Mouse (Mus musculus) heart, embryonic 15.5 days (tissue): ENCODE results near the gene Olfr573-ps1. TPM values are rescaled to one million over a fixed set of nuclear protein-coding genes. Genes with fewer than 3 reads are reported as not detected.

Experiments
- ATAC-seq: fragments of 200-750 bp; cut with Nextera tagmentation; replicated peaks from 2 replicates; pipeline ENCODE4 v1.8.0; 2017; ENCODE audit warnings: low read depth, moderate TSS enrichment; ENCODE audit not compliant: insufficient number of reproducible peaks, insufficient read depth, low FRiP score
- H3K27ac ChIP-seq: fragments of 300-500 bp; sonication (generic); 2 replicates; pipeline ENCODE4 v1.5.1; 2015; ENCODE audit warnings: mild to moderate bottlenecking, inconsistent platforms
- H3K27me3 ChIP-seq: fragments of 300-500 bp; sonication (generic); 2 replicates; pipeline ENCODE4 v1.6.1; 2015; ENCODE audit warnings: inconsistent platforms
- H3K36me3 ChIP-seq: fragments of 300-500 bp; sonication (generic); 2 replicates; pipeline ENCODE4 v1.6.1; 2015; ENCODE audit warnings: mild to moderate bottlenecking, inconsistent platforms
- H3K4me1 ChIP-seq: fragments of 300-500 bp; sonication (generic); replicated peaks from 2 replicates; pipeline ENCODE4 v1.6.1; 2015; ENCODE audit warnings: inconsistent platforms
- H3K4me2 ChIP-seq: fragments of 300-500 bp; sonication (generic); 2 replicates; pipeline ENCODE4 v1.6.1; 2015; ENCODE audit warnings: inconsistent platforms, mild to moderate bottlenecking, moderate library complexity
- H3K4me3 ChIP-seq: fragments of 300-500 bp; sonication (generic); 2 replicates; pipeline ENCODE4 v1.5.1; 2015; ENCODE audit warnings: mild to moderate bottlenecking, inconsistent platforms
- H3K9ac ChIP-seq: fragments of 300-500 bp; sonication (generic); 2 replicates; pipeline ENCODE4 v1.6.1; 2015; ENCODE audit warnings: mild to moderate bottlenecking, inconsistent platforms
- H3K9me3 ChIP-seq: fragments of 300-500 bp; sonication (generic); replicated peaks from 2 replicates; pipeline ENCODE4 v1.6.1; 2016; ENCODE audit warnings: inconsistent platforms
- WGBS: fragments of 180-500 bp; shearing (Covaris S2); methylation state at CpG from one replicate; pipeline ENCODE4 v1.1.7; 2015; ENCODE audit warnings: mixed read lengths; 5-methylcytosine and 5-hydroxymethylcytosine counted together
- polyA plus RNA-seq: library from polyadenylated mRNA; unstranded; fragments of >200 nt; fragmentation: Nextera tagmentation; extraction: Ambion mirVana; gene quantifications from 2 replicates; pipeline ENCODE4 v1.2.1, GENCODE M21; 2015

Olfr573-ps1 gene
- polyA plus RNA-seq, 1 experiment from 2014 or later: not detected

- Histone ChIP-seq H3K27ac (no peak overlapping the region), H3K9ac (no peak overlapping the region), H3K36me3 (no peaks in the 10 kb centered on the region), H3K4me3 (no peak overlapping the region), H3K4me2 (no peak overlapping the region), H3K4me1 (peaks cover 3% of the 10 kb centered on the region; the same call in 1 of the 2 replicates), H3K27me3 (no peaks in the 10 kb centered on the region), H3K9me3 (no peaks in the 10 kb centered on the region)
- WGBS: 9% methylated on average over 1 of the region's 1 CpGs
- ATAC-seq: no peak
These were observed 22.7 kb downstream of the Olfr573-ps1 start for GRCm38 (mm10) chr7:102919632-102920031.

- no peak for ATAC-seq
- peaks cover 3% of the 10 kb centered on the region; the same call in 1 of the 2 replicates for H3K4me1 ChIP-seq
- 63% methylated on average over 4 of the region's 4 CpGs for WGBS
- H3K4me2 ChIP-seq: no peak within 1 kb of the TSS
- no peaks in the 10 kb centered on the region for H3K27me3 ChIP-seq
- H3K27ac ChIP-seq: no peak within 1 kb of the TSS
- H3K9ac ChIP-seq: no peak within 1 kb of the TSS
- H3K4me3 ChIP-seq: no peak within 1 kb of the TSS
- no peaks in the 10 kb centered on the region for H3K36me3 ChIP-seq
- no peaks in the 10 kb centered on the region for H3K9me3 ChIP-seq
These were observed 25.1 kb downstream of the Olfr573-ps1 start, which contains the start of gene Olfr571 for GRCm38 (mm10) chr7:102917032-102917875. TSS of gene Olfr571 (minus strand) at chr7:102917536.

GRCm38 (mm10) chr7:102916405-102916804, 26.0 kb downstream of the Olfr573-ps1 start:
- Histone ChIP-seq H3K4me2 (no peak overlapping the region), H3K27ac (no peak overlapping the region), H3K9ac (no peak overlapping the region), H3K4me3 (no peak overlapping the region), H3K27me3 (no peaks in the 10 kb centered on the region), H3K36me3 (no peaks in the 10 kb centered on the region), H3K9me3 (no peaks in the 10 kb centered on the region), H3K4me1 (peaks cover 3% of the 10 kb centered on the region; the same call in 1 of the 2 replicates)
- peak; percentile 50; the same call in 1 of the 2 replicates for ATAC-seq
- WGBS: 41% methylated on average over 5 of the region's 5 CpGs

GRCm38 (mm10) chr7:102915261-102915660, 27.1 kb downstream of the Olfr573-ps1 start:
- 11% methylated on average over 1 of the region's 1 CpGs for WGBS
- Histone ChIP-seq H3K4me3 (no peak overlapping the region), H3K9me3 (no peaks in the 10 kb centered on the region), H3K9ac (no peak overlapping the region), H3K27me3 (no peaks in the 10 kb centered on the region), H3K36me3 (no peaks in the 10 kb centered on the region), H3K4me1 (peaks cover 3% of the 10 kb centered on the region; the same call in 1 of the 2 replicates), H3K27ac (no peak overlapping the region), H3K4me2 (no peak overlapping the region)
- ATAC-seq: no peak

Other genes with a start within 250 kb of the Olfr573-ps1 start
- not detected in 2 replicates for gene Olfr557, start 246.7 kb downstream of the Olfr573-ps1 start, polyA plus RNA-seq
- 0.51 and 0.74 TPM in 2 replicates for gene Olfr558, start 240.4 kb downstream of the Olfr573-ps1 start, polyA plus RNA-seq
- not detected in 2 replicates for gene Olfr33, start 223.5 kb downstream of the Olfr573-ps1 start, polyA plus RNA-seq
- gene Olfr559, start 215.1 kb downstream of the Olfr573-ps1 start, polyA plus RNA-seq: not detected in 2 replicates
- gene Olfr560, start 183.2 kb downstream of the Olfr573-ps1 start, polyA plus RNA-seq: not detected in 2 replicates
- gene Olfr78, start 183.1 kb downstream of the Olfr573-ps1 start, polyA plus RNA-seq: 0.15 and 0.33 TPM in 2 replicates
- gene Olfr561, start 171.4 kb downstream of the Olfr573-ps1 start, polyA plus RNA-seq: not detected in 2 replicates
- not detected in 2 replicates for gene Olfr564, start 139.1 kb downstream of the Olfr573-ps1 start, polyA plus RNA-seq
- gene Olfr566, start 83.8 kb downstream of the Olfr573-ps1 start, polyA plus RNA-seq: not detected in 2 replicates
- not detected in 2 replicates for gene Olfr568, start 65.5 kb downstream of the Olfr573-ps1 start, polyA plus RNA-seq
- gene Olfr569, start 51.7 kb downstream of the Olfr573-ps1 start, polyA plus RNA-seq: not detected in 2 replicates
- not detected in 2 replicates for gene Olfr570, start 48.0 kb downstream of the Olfr573-ps1 start, polyA plus RNA-seq
- gene Olfr571, start 25.0 kb downstream of the Olfr573-ps1 start, polyA plus RNA-seq: not detected in 2 replicates
- not detected in 2 replicates for gene Olfr572, start 18.2 kb downstream of the Olfr573-ps1 start, polyA plus RNA-seq
- not detected in 2 replicates for gene Olfr574, start 5.9 kb upstream of the Olfr573-ps1 start, polyA plus RNA-seq
- not detected in 2 replicates for gene Olfr575, start 16.2 kb upstream of the Olfr573-ps1 start, polyA plus RNA-seq
- gene Olfr576, start 20.1 kb upstream of the Olfr573-ps1 start, polyA plus RNA-seq: not detected in 2 replicates
- gene Olfr577, start 33.4 kb upstream of the Olfr573-ps1 start, polyA plus RNA-seq: not detected in 2 replicates
- not detected in 2 replicates for gene Olfr578, start 46.7 kb upstream of the Olfr573-ps1 start, polyA plus RNA-seq
- not detected in 2 replicates for gene Olfr582, start 95.4 kb upstream of the Olfr573-ps1 start, polyA plus RNA-seq
- not detected in 2 replicates for gene Olfr583, start 108.7 kb upstream of the Olfr573-ps1 start, polyA plus RNA-seq
- gene Olfr584, start 139.3 kb upstream of the Olfr573-ps1 start, polyA plus RNA-seq: not detected in 2 replicates
- not detected in 2 replicates for gene Olfr585, start 155.1 kb upstream of the Olfr573-ps1 start, polyA plus RNA-seq
- gene Olfr586, start 183.1 kb upstream of the Olfr573-ps1 start, polyA plus RNA-seq: not detected in 2 replicates
- gene Olfr588-ps1, start 198.3 kb upstream of the Olfr573-ps1 start, polyA plus RNA-seq: not detected in 2 replicates
- not detected in 2 replicates for gene Olfr589, start 213.8 kb upstream of the Olfr573-ps1 start, polyA plus RNA-seq
- not detected in 2 replicates for gene Olfr591, start 235.8 kb upstream of the Olfr573-ps1 start, polyA plus RNA-seq
- gene Olfr592, start 242.2 kb upstream of the Olfr573-ps1 start, polyA plus RNA-seq: not detected in 2 replicates